Mouse (Mus musculus) ES-E14 (cell line): ENCODE measurements around the gene Tead1.

Experiments used
- CHD2 ChIP-seq: IDR thresholded peaks from 2 replicates; pipeline ENCODE4 v1.6.1; 2014; ENCODE audit warnings: mild to moderate bottlenecking, low read depth, low read length, inconsistent platforms
- HCFC1 ChIP-seq: IDR thresholded peaks from 2 replicates; pipeline ENCODE4 v1.6.1; 2012; ENCODE audit warnings: low read length, inconsistent platforms, borderline replicate concordance; ENCODE audit not compliant: insufficient read depth
- MAFK ChIP-seq: IDR thresholded peaks from 2 replicates; pipeline ENCODE4 v1.6.1; 2014; ENCODE audit warnings: mild to moderate bottlenecking, low read depth, low read length, inconsistent platforms; ENCODE audit not compliant: insufficient read depth
- ZC3H11A ChIP-seq: IDR thresholded peaks from 2 replicates; pipeline ENCODE4 v1.6.1; 2012; ENCODE audit warnings: low read depth, mild to moderate bottlenecking, inconsistent platforms, low read length, borderline replicate concordance
- ZNF384 ChIP-seq: IDR thresholded peaks from 2 replicates; pipeline ENCODE4 v1.6.1; 2012; ENCODE audit warnings: low read depth, low read length, inconsistent platforms

DNA sequence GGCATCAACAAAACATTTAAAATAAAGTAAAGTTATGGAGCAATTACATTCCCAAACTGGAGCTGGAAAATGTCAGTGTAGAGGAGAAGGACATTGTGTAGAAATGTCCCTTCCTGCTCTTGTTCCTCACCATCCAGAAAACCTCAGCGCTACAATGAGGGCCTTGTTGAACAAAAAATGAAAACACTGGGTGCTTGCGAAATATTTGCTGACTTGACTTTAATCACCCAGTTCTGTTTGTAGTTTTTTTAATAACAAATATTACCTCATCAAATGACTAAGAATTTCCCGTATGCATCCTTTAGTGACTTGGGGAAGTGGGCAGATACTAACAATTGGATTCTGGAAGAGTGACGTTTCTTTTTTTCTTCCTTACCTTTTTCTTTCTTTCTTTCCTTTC lies 31.7 kb upstream of the Tead1 start:
- TF ChIP-seq ZC3H11A (no peak), ZNF384 (no peak), MAFK (0 out of 2 replicates have a peak, but pooled peaks have one; percentile 53), CHD2 (no peak), HCFC1 (no peak)
